Mouse (Mus musculus) C2C12 (cell line): ENCODE measurements at regions not wholly inside any gene's neighbourhood (a gene's known extent, or its start where the extent isn't known, plus 50 kb on each side); places are given as distances from the start of the nearest gene placed in this dataset.

Experiments
- H3K27me3 ChIP-seq: one replicate; pipeline ENCODE4 v1.6.1; 2011; ENCODE audit not compliant: control insufficient read depth, insufficient read depth, insufficient read length
- H3K36me3 ChIP-seq: one replicate; pipeline ENCODE4 v1.6.1; 2011; ENCODE audit not compliant: control insufficient read depth, insufficient read depth
- H3K4me3 ChIP-seq: one replicate; pipeline ENCODE4 v1.5.1; 2011; ENCODE audit warnings: mild to moderate bottlenecking, control low read depth; ENCODE audit not compliant: poor library complexity, insufficient read depth, severe bottlenecking
- H3K79me2 ChIP-seq: one replicate; pipeline ENCODE4 v1.6.1; 2011; ENCODE audit not compliant: control insufficient read depth, insufficient read depth
- H3K79me3 ChIP-seq: one replicate; pipeline ENCODE4 v1.6.1; 2011; ENCODE audit warnings: low read depth, control low read depth
- H3ac ChIP-seq: one replicate; pipeline ENCODE3; 2011; ENCODE audit warnings: low read depth; ENCODE audit not compliant: control insufficient read depth, insufficient read length
- CEBPB ChIP-seq: IDR thresholded peaks from one replicate; pipeline ENCODE4 v1.6.1; 2011; ENCODE audit warnings: low read depth, mild to moderate bottlenecking, control low read depth, moderate library complexity
- CTCF ChIP-seq: IDR thresholded peaks from one replicate; pipeline ENCODE4 v1.5.1; 2011; ENCODE audit not compliant: control insufficient read depth, insufficient read depth, insufficient read length
- FOSL1 ChIP-seq: IDR thresholded peaks from one replicate; pipeline ENCODE4 v1.8.0; 2011; ENCODE audit warnings: mild to moderate bottlenecking, low read length; ENCODE audit not compliant: poor library complexity, insufficient read depth, severe bottlenecking
- MAX ChIP-seq: IDR thresholded peaks from one replicate; pipeline ENCODE4 v1.6.1; 2011; ENCODE audit warnings: mild to moderate bottlenecking, control low read depth
- MYOD1 ChIP-seq: IDR thresholded peaks from one replicate; pipeline ENCODE4 v1.6.1; 2011; ENCODE audit warnings: low read depth; ENCODE audit not compliant: control insufficient read depth, insufficient read length
- MYOG ChIP-seq: IDR thresholded peaks from one replicate; pipeline ENCODE4 v1.6.1; 2011; ENCODE audit not compliant: control insufficient read depth, insufficient read length; ENCODE audit errors: extremely low read depth
- USF1 ChIP-seq: IDR thresholded peaks from one replicate; pipeline ENCODE4 v1.6.1; 2011; ENCODE audit warnings: low read depth, mild to moderate bottlenecking, control low read depth, moderate library complexity

DNA sequence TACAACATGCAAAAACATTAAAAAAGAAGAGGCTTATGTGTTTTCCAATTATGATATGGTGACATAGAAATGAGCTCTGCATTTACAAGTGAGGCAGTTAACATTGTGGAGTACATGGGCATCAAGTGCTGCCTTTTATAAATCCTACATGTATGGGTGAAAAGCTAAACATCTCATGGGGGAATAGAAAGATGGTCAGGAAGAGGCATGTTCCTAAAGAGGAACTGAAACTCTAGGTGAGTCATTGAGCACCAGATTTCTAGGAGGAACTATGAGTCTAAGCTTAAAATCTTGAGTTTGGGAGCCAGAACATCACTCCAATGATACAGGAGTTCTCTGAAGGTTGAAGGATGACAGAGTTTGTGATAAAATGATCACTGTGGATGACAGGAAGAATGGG is 1010.2 kb downstream of the Slitrk1 start:
- Histone ChIP-seq H3K4me3 (no peak overlapping the region), H3ac (no peak overlapping the region)

DNA sequence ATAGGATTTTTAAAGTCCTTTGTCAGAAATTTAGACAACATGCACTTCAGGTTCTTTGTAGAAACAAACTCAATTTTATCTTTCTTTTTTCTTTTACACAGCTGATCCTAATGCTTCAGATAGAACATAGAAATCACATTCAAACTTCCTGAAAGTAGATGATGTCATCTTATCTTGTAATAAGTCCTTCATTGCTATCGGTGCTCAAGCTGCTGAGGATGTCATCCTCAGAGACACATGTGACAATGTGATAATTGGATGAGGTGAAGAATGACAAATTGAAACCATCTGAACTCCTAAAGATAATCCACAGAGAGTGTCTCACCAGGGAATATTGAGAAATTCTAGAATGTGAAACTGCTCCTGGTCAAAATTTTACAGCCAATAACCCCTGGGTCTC is 1012.1 kb downstream of the Slitrk1 start:
- no peak overlapping the region for H3K4me3 ChIP-seq
- TF ChIP-seq MYOD1 (no peak), FOSL1 (no peak), MYOG (no peak), CEBPB (no peak)
- no peaks in the 10 kb centered on the region for H3K36me3 ChIP-seq
- H3K79me2 ChIP-seq: no peaks in the 10 kb centered on the region
- H3ac ChIP-seq: no peak overlapping the region
- no peaks in the 10 kb centered on the region for H3K27me3 ChIP-seq
- no peaks in the 10 kb centered on the region for H3K79me3 ChIP-seq

More for the DNA sequence above, 1010.2 kb downstream of the Slitrk1 start:
- Histone ChIP-seq H3K79me3 (no peaks in the 10 kb centered on the region), H3K27me3 (no peaks in the 10 kb centered on the region), H3K36me3 (no peaks in the 10 kb centered on the region), H3K79me2 (no peaks in the 10 kb centered on the region)
- no peak for TF ChIP-seq CTCF

GRCm38 (mm10) chr14:107860895-107861294 is 1053.1 kb downstream of the Slitrk1 start:
- no peaks in the 10 kb centered on the region for H3K79me2 ChIP-seq
- H3ac ChIP-seq: no peak overlapping the region
- H3K79me3 ChIP-seq: no peaks in the 10 kb centered on the region
- TF ChIP-seq MYOD1 (no peak), MYOG (no peak), CEBPB (no peak), USF1 (no peak), MAX (no peak), CTCF (no peak), FOSL1 (no peak)
- no peaks in the 10 kb centered on the region for H3K36me3 ChIP-seq
- H3K27me3 ChIP-seq: no peaks in the 10 kb centered on the region
- no peak overlapping the region for H3K4me3 ChIP-seq

- H3ac ChIP-seq: no peak overlapping the region
- no peaks in the 10 kb centered on the region for H3K36me3 ChIP-seq
- H3K4me3 ChIP-seq: no peak overlapping the region
- no peaks in the 10 kb centered on the region for H3K79me3 ChIP-seq
- no peaks in the 10 kb centered on the region for H3K27me3 ChIP-seq
- H3K79me2 ChIP-seq: no peaks in the 10 kb centered on the region
- TF ChIP-seq MAX (no peak), MYOD1 (no peak), CEBPB (no peak), CTCF (no peak), USF1 (no peak), FOSL1 (no peak), MYOG (no peak)
Observed at GRCm38 (mm10) chr14:107849688-107850087, 1064.3 kb downstream of the Slitrk1 start.

GRCm38 (mm10) chr14:107845289-107846215 is 1068.4 kb downstream of the Slitrk1 start:
- Histone ChIP-seq H3K36me3 (no peaks in the 10 kb centered on the region), H3ac (no peak overlapping the region), H3K79me2 (no peaks in the 10 kb centered on the region), H3K27me3 (no peaks in the 10 kb centered on the region), H3K4me3 (no peak overlapping the region), H3K79me3 (no peaks in the 10 kb centered on the region)
- TF ChIP-seq CTCF: no peak
- no peak for TF ChIP-seq MYOD1
- no peak for TF ChIP-seq MAX
- TF ChIP-seq FOSL1: no peak
- no peak for TF ChIP-seq CEBPB
- no peak for TF ChIP-seq USF1
- TF ChIP-seq MYOG: no peak

DNA sequence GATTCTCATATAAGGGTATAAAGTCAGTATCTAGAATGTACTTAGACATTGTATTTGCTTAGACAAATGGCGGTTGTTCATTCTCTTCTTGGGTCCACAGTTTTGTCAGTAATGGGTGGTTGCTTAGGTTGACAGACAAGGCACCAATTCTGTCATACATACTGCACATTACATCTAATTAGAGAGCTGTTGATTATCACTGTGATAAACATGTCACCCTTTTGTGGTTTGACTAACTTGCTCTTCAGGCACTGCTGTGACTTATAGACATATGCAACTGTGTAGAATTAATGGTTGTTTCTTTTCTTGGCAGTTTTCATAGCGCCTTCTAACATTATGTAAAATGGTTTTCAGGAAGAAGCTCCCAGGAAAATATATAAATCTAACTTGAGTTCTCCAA is 1069.4 kb downstream of the Slitrk1 start:
- Histone ChIP-seq H3K4me3 (no peak overlapping the region), H3K36me3 (no peaks in the 10 kb centered on the region), H3K79me3 (no peaks in the 10 kb centered on the region), H3ac (no peak overlapping the region), H3K27me3 (no peaks in the 10 kb centered on the region), H3K79me2 (no peaks in the 10 kb centered on the region)
- TF ChIP-seq MYOG (no peak), CEBPB (no peak), MAX (no peak), USF1 (no peak), MYOD1 (no peak), FOSL1 (no peak), CTCF (no peak)
